Mouse (Mus musculus): ENCODE results near the gene Gm10300. TPM values are rescaled to one million over a fixed set of nuclear protein-coding genes. Genes with fewer than 3 reads are reported as not detected.

Gm10300 gene
- total RNA-seq, 2 experiments from 2014 or later = 0.22 TPM; not detected in 1

- no peak for DNase-seq (ENCODE audit: low spot score in 2 of 2)
- intact Hi-C loops (cut with DNase I) = no loop called here
These were observed 24.8 kb upstream of the Gm10300 start for GRCm38 (mm10) chr4:132049549-132050200.

GRCm38 (mm10) chr4:132051321-132052275 lies 22.9 kb upstream of the Gm10300 start:
- DNase-seq (ENCODE audit: low spot score in 2 of 2) = no peak
- intact Hi-C loops (cut with DNase I) = no loop called here

- intact Hi-C loops (cut with DNase I) = no loop called here
- DNase-seq (ENCODE audit: low spot score in 2 of 2) = no peak
These were observed 17.2 kb upstream of the Gm10300 start for GRCm38 (mm10) chr4:132057311-132057710.

GRCm38 (mm10) chr4:132059541-132059940 lies 15.0 kb upstream of the Gm10300 start:
- no peak for DNase-seq (ENCODE audit: low spot score in 2 of 2)
- intact Hi-C loops (cut with DNase I) = no loop called here

- intact Hi-C loops (cut with DNase I) = no loop called here
- DNase-seq (ENCODE audit: low spot score in 2 of 2) = no peak
These were observed 14.3 kb upstream of the Gm10300 start for GRCm38 (mm10) chr4:132060040-132060832.

GRCm38 (mm10) chr4:132062289-132062688 lies 12.2 kb upstream of the Gm10300 start:
- intact Hi-C loops (cut with DNase I) = no loop called here

GRCm38 (mm10) chr4:132062934-132063884 lies 11.3 kb upstream of the Gm10300 start:
- intact Hi-C loops (cut with DNase I) = no loop called here
- DNase-seq (ENCODE audit: low spot score in 2 of 2) = no peak

More at GRCm38 (mm10) chr4:132062289-132062688, 12.2 kb upstream of the Gm10300 start:
- DNase-seq (ENCODE audit: low spot score in 2 of 2) = no peak

- intact Hi-C loops (cut with DNase I) = no loop called here
- no peak for DNase-seq (ENCODE audit: low spot score in 2 of 2)
These were observed 9.9 kb upstream of the Gm10300 start for GRCm38 (mm10) chr4:132064550-132064949.

GRCm38 (mm10) chr4:132065578-132065977 lies 8.9 kb upstream of the Gm10300 start:
- no peak for DNase-seq (ENCODE audit: low spot score in 2 of 2)
- intact Hi-C loops (cut with DNase I) = no loop called here

GRCm38 (mm10) chr4:132066101-132066773 lies 8.3 kb upstream of the Gm10300 start:
- no peak for DNase-seq (ENCODE audit: low spot score in 2 of 2)
- intact Hi-C loops (cut with DNase I) = no loop called here

GRCm38 (mm10) chr4:132067112-132067937 lies 7.2 kb upstream of the Gm10300 start:
- no peak for DNase-seq (ENCODE audit: low spot score in 2 of 2)
- intact Hi-C loops (cut with DNase I) = no loop called here

- DNase-seq (ENCODE audit: low spot score in 2 of 2) = no peak
- intact Hi-C loops (cut with DNase I) = no loop called here
These were observed 6.6 kb upstream of the Gm10300 start for GRCm38 (mm10) chr4:132067938-132068235.

GRCm38 (mm10) chr4:132071674-132072073 lies 2.8 kb upstream of the Gm10300 start:
- no peak for DNase-seq (ENCODE audit: low spot score in 2 of 2)
- intact Hi-C loops (cut with DNase I) = no loop called here

- intact Hi-C loops (cut with DNase I) = no loop called here
- DNase-seq (ENCODE audit: low spot score in 2 of 2) = no peak
These were observed 2.3 kb upstream of the Gm10300 start for GRCm38 (mm10) chr4:132072156-132072555.

GRCm38 (mm10) chr4:132072946-132073345 lies 1.6 kb upstream of the Gm10300 start:
- no peak for DNase-seq (ENCODE audit: low spot score in 2 of 2)
- intact Hi-C loops (cut with DNase I) = no loop called here

GRCm38 (mm10) chr4:132074933-132075769 lies 654 bp downstream of the Gm10300 start, which contains the start of gene Epb41:
Epb41 (minus strand) TSS chr4:132075321.
- DNase-seq (ENCODE audit: low spot score in 2 of 2) = peak; percentile 94 to 96
- intact Hi-C loops (cut with DNase I) = loop anchor here (5.0 kb wide), 2 partner anchors 38 to 158 kb away; no protein-coding TSS in a partner anchor

- intact Hi-C loops (cut with DNase I) = loop anchor here (5.0 kb wide), 2 partner anchors 38 to 158 kb away; no protein-coding TSS in a partner anchor
- DNase-seq (ENCODE audit: low spot score in 2 of 2) = no peak
These were observed 1.3 kb downstream of the Gm10300 start for GRCm38 (mm10) chr4:132075796-132076195.

Data from left cerebral cortex, postnatal 36 days (tissue).